Mouse (Mus musculus): ENCODE measurements around the gene Parp6.

GRCm38 (mm10) chr9:59638372-59638771 lies 21.3 kb downstream of the Parp6 start:
- no peak for TF ChIP-seq CTCF (IDR thresholded peaks at IDR 0.05; ENCODE audit: low read depth)
- no peak for TF ChIP-seq EP300 (IDR thresholded peaks at IDR 0.05; ENCODE audit: low read depth)
